Mouse (Mus musculus) natural killer cell, adult 2 months (primary cell): ENCODE results near the gene Slc4a1.

ENCODE experiments used
- DNase-seq, 2 experiments: peaks; one replicate each; pipeline ENCODE4 v3.0.0; 2022; ENCODE audit warnings: low spot score in 2 of 2

Slc4a1 gene

GRCm38 (mm10) chr11:102299839-102300238 lies 66.2 kb downstream of the Slc4a1 start:
- DNase-seq: peak; percentile 71 to 76
